Mouse (Mus musculus) liver, adult 2 months (tissue): ENCODE data around the gene Cobl.

Experiments
- CTCF ChIP-seq: fragments of 200-500 bp; IDR thresholded peaks from 2 replicates; pipeline ENCODE4 v1.5.1; 2011; ENCODE audit warnings: low read depth, low read length, control low read depth
- POLR2A ChIP-seq: fragments of 200-500 bp; IDR thresholded peaks from 2 replicates; pipeline ENCODE4 v1.6.1; 2011; ENCODE audit warnings: low read length, control low read depth; ENCODE audit not compliant: insufficient read depth; ENCODE audit errors: extremely low read depth

DNA sequence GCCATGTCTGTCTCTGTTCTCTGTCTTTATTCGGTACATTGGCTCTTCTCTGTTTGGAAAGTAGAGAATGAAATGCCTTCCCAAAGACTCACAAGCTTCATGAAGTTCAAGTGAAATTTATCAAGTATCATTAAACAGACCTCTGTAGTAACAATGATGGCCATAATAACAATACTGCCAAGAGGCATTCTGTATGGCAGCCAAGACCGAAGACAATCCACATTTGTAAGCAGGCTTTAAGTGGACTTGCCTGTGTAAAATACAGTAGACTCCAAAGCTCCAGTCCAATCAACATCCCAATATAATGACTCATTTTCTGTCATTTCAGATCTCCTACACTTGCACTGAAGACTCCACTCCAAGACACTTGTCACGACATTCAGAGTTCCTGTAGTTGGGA lies 16.7 kb downstream of the Cobl start:
- TF ChIP-seq POLR2A (no peak), CTCF (no peak)
